9 mouse cellular contexts compared by ENCODE assay signal in the genomic region with DNA sequence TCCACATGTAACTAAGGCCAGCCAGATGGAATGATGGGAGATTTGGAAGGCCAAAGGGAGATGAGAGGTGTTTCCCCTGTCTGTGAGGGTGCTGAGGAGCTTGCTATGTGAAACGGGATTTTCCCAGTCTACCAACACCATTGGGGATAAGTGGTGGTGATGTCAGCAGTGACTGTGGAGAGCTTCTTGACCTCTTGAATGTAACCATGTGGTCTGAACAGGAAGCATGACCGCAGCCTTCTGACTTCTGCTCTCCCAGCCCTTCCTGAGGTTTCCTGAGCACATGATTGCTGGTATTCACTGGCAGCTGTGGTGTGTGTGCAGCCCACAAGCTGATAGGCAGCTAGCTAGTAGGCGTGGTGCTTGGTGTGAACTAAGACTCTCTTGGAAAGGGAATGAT. TPM values are rescaled to one million over a fixed set of nuclear protein-coding genes. Genes with fewer than 3 reads are reported as not detected.
DNase-seq lines count a peak whose midpoint lies in the region; TF ChIP-seq lines count a peak whose summit lies in the region.
"Had no signal": no experiment of that assay in that cellular context is flagged by ENCODE, and none has a peak within 500 bp of the region (broad histone marks: within the 10 kb centered on the region; RNA-seq: fewer than 3 reads in every experiment).

No protein-coding gene starts in this region.

- H3K4me3 ChIP-seq in thymus, adult 2 months (ENCODE audit: control insufficient read depth, insufficient read depth, low read length): no peak overlapping the region
- no peak overlapping the region for H3K4me3 ChIP-seq in lung, adult 2 months (replicated peaks; ENCODE audit: extremely low read depth, low read depth, low read length)

- no peaks in the 10 kb centered on the region for H3K36me3 ChIP-seq in thymus, adult 2 months (ENCODE audit: control insufficient read depth, insufficient read depth, low read length)

- no peak for TF ChIP-seq CTCF in thymus, adult 2 months (IDR thresholded peaks at IDR 0.05; ENCODE audit: borderline replicate concordance, control insufficient read depth, extremely low read depth, insufficient read depth, low read length, poor library complexity)
- TF ChIP-seq CTCF in lung, adult 2 months (IDR thresholded peaks at IDR 0.05; ENCODE audit: insufficient read depth, low read length): no peak

- no peak for TF ChIP-seq POLR2A in thymus, adult 2 months (IDR thresholded peaks at IDR 0.05; ENCODE audit: control insufficient read depth, extremely low read depth, insufficient read depth, low read length, poor library complexity)
- no peak for TF ChIP-seq POLR2A in lung, adult 2 months (IDR thresholded peaks at IDR 0.05; ENCODE audit: borderline replicate concordance, extremely low read depth, low read depth, low read length)

- DNase-seq in thymus, adult 2 months: peak; percentile 14
- DNase-seq in thymus, postnatal 4 days: no peak
- peak; percentile 31 to 41 for DNase-seq in heart, postnatal 14 days
- DNase-seq in lung, adult 2 months: peak; percentile 66
- DNase-seq in thymus, postnatal 25 days: peak; percentile 18
- DNase-seq in frontal cortex, postnatal 14 days (ENCODE audit: low spot score in 2 of 2): no peak
- no peak for DNase-seq in left cerebral cortex, adult 18-20 months (ENCODE audit: low spot score in 2 of 2)
- DNase-seq in spleen, postnatal 14 days (ENCODE audit: low spot score in 2 of 2): no peak
- DNase-seq: layer of hippocampus, postnatal 36 days had no signal

- intact Hi-C loops in heart, postnatal 14 days (cut with DNase I): loop anchor here (5.0 kb wide), 1 partner anchor 56 kb away; no protein-coding TSS in a partner anchor

- H3K27ac ChIP-seq in thymus, adult 2 months (ENCODE audit: control insufficient read depth, insufficient read depth, low read length): no peak overlapping the region

- H3K4me1 ChIP-seq in thymus, adult 2 months (replicated peaks; ENCODE audit: control insufficient read depth, insufficient read depth, low read length): peaks cover 4% of the 10 kb centered on the region
- H3K4me1 ChIP-seq in lung, adult 2 months (ENCODE audit: control insufficient read depth, insufficient read depth, low read length): peaks cover 13% of the 10 kb centered on the region

- H3K27me3 ChIP-seq in thymus, adult 2 months (ENCODE audit: control insufficient read depth, insufficient read depth, low read length): no peaks in the 10 kb centered on the region

- 7% methylated on average over 3 of the region's 3 CpGs for WGBS in thymus, adult 2 months
- 22% methylated on average over 3 of the region's 3 CpGs for WGBS in lung, adult 2 months

RNA-seq across cellular contexts. Expression of a gene that starts 58.8 kb away (rescaled TPM):
- polyA plus RNA-seq in thymus, adult 2 months (2012; rRNA removed): 38.4 and 42.2 TPM in 2 replicates
- total RNA-seq in heart, postnatal 14 days (2021): 10 to 100 TPM; 67.5 to 78.8 TPM
- polyA plus RNA-seq in lung, adult 2 months (2012; rRNA removed): 64.7 and 76.3 TPM in 2 replicates
- total RNA-seq in left cerebral cortex, adult 18-20 months (2021): 10 to 100 TPM; 14.7 TPM

Comparison
In these comparisons a context has a peak if more than half of its experiments do, and no peak if none do; other contexts are left out.
1. DNase-seq: peak in thymus, adult 2 months (single experiment), heart, postnatal 14 days (2 of 2), lung, adult 2 months (single experiment) and thymus, postnatal 25 days (single experiment); none in thymus, postnatal 4 days (single experiment), frontal cortex, postnatal 14 days (0 of 2), left cerebral cortex, adult 18-20 months (0 of 2) and spleen, postnatal 14 days (0 of 2).
2. RNA of a gene that starts 58.8 kb away (total RNA-seq): 67.5 to 78.8 TPM in heart, postnatal 14 days; 14.7 TPM in left cerebral cortex, adult 18-20 months; every median in the first group is over 4 times any median in the second.